Mouse (Mus musculus) embryonic facial prominence, embryonic 12.5 days (tissue): ENCODE data around the gene Cfdp1. TPM values are rescaled to one million over a fixed set of nuclear protein-coding genes. Genes with fewer than 3 reads are reported as not detected.

Experiments used
- ATAC-seq: fragments of 200-750 bp; cut with Nextera tagmentation; 2 replicates; pipeline ENCODE4 v1.8.0; 2017; ENCODE audit not compliant: insufficient number of reproducible peaks, insufficient read depth, low FRiP score, low TSS enrichment
- H3K27ac ChIP-seq: fragments of 300-500 bp; sonication (generic); 2 replicates; pipeline ENCODE4 v1.5.1; 2016; ENCODE audit warnings: mild to moderate bottlenecking
- H3K27me3 ChIP-seq: fragments of 300-500 bp; sonication (generic); 2 replicates; pipeline ENCODE4 v1.6.1; 2016; ENCODE audit warnings: mild to moderate bottlenecking, moderate library complexity
- H3K36me3 ChIP-seq: fragments of 300-500 bp; sonication (generic); 2 replicates; pipeline ENCODE4 v1.6.1; 2016; ENCODE audit warnings: mild to moderate bottlenecking
- H3K4me1 ChIP-seq: fragments of 300-500 bp; sonication (generic); 2 replicates; pipeline ENCODE4 v1.6.1; 2016
- H3K4me2 ChIP-seq: fragments of 300-500 bp; sonication (generic); replicated peaks from 2 replicates; pipeline ENCODE4 v1.6.1; 2016; ENCODE audit warnings: mild to moderate bottlenecking, moderate library complexity
- H3K4me3 ChIP-seq: fragments of 300-500 bp; sonication (generic); 2 replicates; pipeline ENCODE4 v1.5.1; 2016; ENCODE audit warnings: mild to moderate bottlenecking
- H3K9ac ChIP-seq: fragments of 300-500 bp; sonication (generic); 2 replicates; pipeline ENCODE4 v1.6.1; 2016; ENCODE audit warnings: mild to moderate bottlenecking, moderate library complexity
- H3K9me3 ChIP-seq: fragments of 300-500 bp; sonication (generic); 2 replicates; pipeline ENCODE4 v1.6.1; 2016; ENCODE audit warnings: mild to moderate bottlenecking, moderate library complexity
- WGBS: fragments of 180-500 bp; shearing (Covaris S2); methylation state at CpG from one replicate; pipeline ENCODE4 v1.1.7; 2016; 5-methylcytosine and 5-hydroxymethylcytosine counted together
- polyA plus RNA-seq: library from polyadenylated mRNA; unstranded; fragments of >200 nt; fragmentation: Nextera tagmentation; extraction: Ambion mirVana; gene quantifications from 2 replicates; pipeline ENCODE4 v1.2.1, GENCODE M21; 2016

The Cfdp1 gene
- polyA plus RNA-seq, 1 experiment from 2014 or later, result 250 TPM

- Histone ChIP-seq H3K36me3 (0 out of 2 replicates have a peak, but pooled peaks cover 2% of the 10 kb centered on the region), H3K9ac (no peak overlapping the region), H3K9me3 (no peaks in the 10 kb centered on the region), H3K4me1 (peaks cover 24% of the 10 kb centered on the region), H3K4me3 (no peak overlapping the region), H3K27ac (no peak overlapping the region), H3K27me3 (no peaks in the 10 kb centered on the region), H3K4me2 (no peak overlapping the region)
- ATAC-seq, result no peak
Observed at GRCm38 (mm10) chr8:111789639-111790038, 64.5 kb downstream of the Cfdp1 start.

- no peak for ATAC-seq
- Histone ChIP-seq H3K4me2 (no peak overlapping the region), H3K27ac (no peak overlapping the region), H3K9me3 (no peaks in the 10 kb centered on the region), H3K4me1 (peaks cover 24% of the 10 kb centered on the region), H3K4me3 (no peak overlapping the region), H3K36me3 (0 out of 2 replicates have a peak, but pooled peaks cover under 1% of the 10 kb centered on the region), H3K9ac (no peak overlapping the region), H3K27me3 (no peaks in the 10 kb centered on the region)
- 46% methylated on average over 4 of the region's 4 CpGs for WGBS
Observed at GRCm38 (mm10) chr8:111789200-111789599, 64.9 kb downstream of the Cfdp1 start.

GRCm38 (mm10) chr8:111788497-111788896 lies 65.6 kb downstream of the Cfdp1 start:
- Histone ChIP-seq H3K4me2 (no peak overlapping the region), H3K27ac (peak overlapping the region; percentile 65; the same call in 1 of the 2 replicates), H3K9me3 (no peaks in the 10 kb centered on the region), H3K27me3 (no peaks in the 10 kb centered on the region), H3K4me1 (peaks cover 24% of the 10 kb centered on the region), H3K4me3 (no peak overlapping the region), H3K36me3 (no peaks in the 10 kb centered on the region), H3K9ac (no peak overlapping the region)
- 49% methylated on average over 3 of the region's 3 CpGs for WGBS
- no peak for ATAC-seq

GRCm38 (mm10) chr8:111788085-111788484 lies 66.0 kb downstream of the Cfdp1 start:
- Histone ChIP-seq H3K4me3 (no peak overlapping the region), H3K36me3 (no peaks in the 10 kb centered on the region), H3K27me3 (no peaks in the 10 kb centered on the region), H3K27ac (peak overlapping the region; percentile 65), H3K4me2 (peak overlapping the region; percentile 19; the same call in 1 of the 2 replicates), H3K4me1 (peaks cover 24% of the 10 kb centered on the region), H3K9me3 (no peaks in the 10 kb centered on the region), H3K9ac (no peak overlapping the region)
- no peak for ATAC-seq
- 68% methylated on average over 5 of the region's 5 CpGs for WGBS

GRCm38 (mm10) chr8:111787683-111788082 lies 66.4 kb downstream of the Cfdp1 start:
- peaks cover 24% of the 10 kb centered on the region for H3K4me1 ChIP-seq
- H3K4me3 ChIP-seq, result no peak overlapping the region
- no peak for ATAC-seq
- no peaks in the 10 kb centered on the region for H3K36me3 ChIP-seq
- H3K4me2 ChIP-seq, result peak overlapping the region; percentile 19; the same call in 1 of the 2 replicates
- 26% methylated on average over 4 of the region's 4 CpGs for WGBS
- peak overlapping the region; percentile 65 for H3K27ac ChIP-seq
- no peak overlapping the region for H3K9ac ChIP-seq
- no peaks in the 10 kb centered on the region for H3K27me3 ChIP-seq
- H3K9me3 ChIP-seq, result no peaks in the 10 kb centered on the region

GRCm38 (mm10) chr8:111786701-111787588 lies 67.1 kb downstream of the Cfdp1 start:
- H3K4me1 ChIP-seq, result peaks cover 24% of the 10 kb centered on the region
- no peak overlapping the region for H3K9ac ChIP-seq
- peak overlapping the region; percentile 19; the same call in 1 of the 2 replicates for H3K4me2 ChIP-seq
- 0 out of 2 replicates have a peak, but pooled peaks have one; percentile 60 for ATAC-seq
- no peak overlapping the region for H3K4me3 ChIP-seq
- WGBS, result 51% methylated on average over 13 of the region's 13 CpGs
- H3K27ac ChIP-seq, result peak overlapping the region; percentile 65; the same call in 1 of the 2 replicates
- no peaks in the 10 kb centered on the region for H3K36me3 ChIP-seq
- no peaks in the 10 kb centered on the region for H3K27me3 ChIP-seq
- no peaks in the 10 kb centered on the region for H3K9me3 ChIP-seq

- H3K27me3 ChIP-seq, result no peaks in the 10 kb centered on the region
- no peaks in the 10 kb centered on the region for H3K36me3 ChIP-seq
- H3K4me3 ChIP-seq, result no peak overlapping the region
- H3K4me2 ChIP-seq, result no peak overlapping the region
- no peaks in the 10 kb centered on the region for H3K9me3 ChIP-seq
- H3K27ac ChIP-seq, result no peak overlapping the region
- peaks cover 24% of the 10 kb centered on the region for H3K4me1 ChIP-seq
- no peak overlapping the region for H3K9ac ChIP-seq
- 92% methylated on average over 2 of the region's 2 CpGs for WGBS
- no peak for ATAC-seq
Observed at GRCm38 (mm10) chr8:111786116-111786515, 68.0 kb downstream of the Cfdp1 start.

GRCm38 (mm10) chr8:111782671-111783394 lies 71.3 kb downstream of the Cfdp1 start:
- no peak overlapping the region for H3K4me2 ChIP-seq
- H3K9ac ChIP-seq, result no peak overlapping the region
- WGBS, result 76% methylated on average over 9 of the region's 9 CpGs
- peaks cover 13% of the 10 kb centered on the region for H3K4me1 ChIP-seq
- no peak overlapping the region for H3K4me3 ChIP-seq
- H3K27me3 ChIP-seq, result no peaks in the 10 kb centered on the region
- H3K9me3 ChIP-seq, result no peaks in the 10 kb centered on the region
- H3K36me3 ChIP-seq, result peaks cover 18% of the 10 kb centered on the region; the same call in 1 of the 2 replicates
- H3K27ac ChIP-seq, result no peak overlapping the region
- ATAC-seq, result no peak

- no peak for ATAC-seq
- Histone ChIP-seq H3K27me3 (no peaks in the 10 kb centered on the region), H3K9me3 (no peaks in the 10 kb centered on the region), H3K27ac (no peak overlapping the region), H3K4me3 (no peak overlapping the region), H3K4me1 (peaks cover 6% of the 10 kb centered on the region), H3K4me2 (no peak overlapping the region), H3K36me3 (peaks cover 18% of the 10 kb centered on the region; the same call in 1 of the 2 replicates), H3K9ac (no peak overlapping the region)
- WGBS, result 78% methylated on average over 2 of the region's 2 CpGs
Observed at GRCm38 (mm10) chr8:111782161-111782560, 71.9 kb downstream of the Cfdp1 start.

GRCm38 (mm10) chr8:111780697-111781424 lies 73.2 kb downstream of the Cfdp1 start:
- Histone ChIP-seq H3K4me3 (no peak overlapping the region), H3K4me2 (no peak overlapping the region), H3K9me3 (no peaks in the 10 kb centered on the region), H3K4me1 (no peaks in the 10 kb centered on the region), H3K27me3 (no peaks in the 10 kb centered on the region), H3K27ac (no peak overlapping the region), H3K9ac (no peak overlapping the region), H3K36me3 (peaks cover 18% of the 10 kb centered on the region; the same call in 1 of the 2 replicates)
- no peak for ATAC-seq
- WGBS, result 89% methylated on average over 10 of the region's 10 CpGs

GRCm38 (mm10) chr8:111779690-111780089 lies 74.4 kb downstream of the Cfdp1 start:
- H3K4me1 ChIP-seq, result no peaks in the 10 kb centered on the region
- WGBS, result 73% methylated on average over 7 of the region's 7 CpGs
- H3K9ac ChIP-seq, result no peak overlapping the region
- H3K9me3 ChIP-seq, result no peaks in the 10 kb centered on the region
- no peak overlapping the region for H3K27ac ChIP-seq
- H3K27me3 ChIP-seq, result no peaks in the 10 kb centered on the region
- H3K4me2 ChIP-seq, result no peak overlapping the region
- peaks cover 19% of the 10 kb centered on the region; the same call in 1 of the 2 replicates for H3K36me3 ChIP-seq
- no peak for ATAC-seq
- no peak overlapping the region for H3K4me3 ChIP-seq
